Mouse (Mus musculus): ENCODE results near the gene Dcdc2c. TPM values are rescaled to one million over a fixed set of nuclear protein-coding genes. Genes with fewer than 3 reads are reported as not detected.

The Dcdc2c gene
- polyA plus RNA-seq, 1 experiment from 2014 or later, result 0.07 TPM

- Histone ChIP-seq H3K27me3 (ENCODE audit: insufficient read depth, low read length) (no peaks in the 10 kb centered on the region), H3K9me3 (ENCODE audit: low read length) (no peaks in the 10 kb centered on the region), H3K4me1 (ENCODE audit: insufficient read depth) (no peaks in the 10 kb centered on the region), H3K36me3 (replicated peaks; ENCODE audit: insufficient read depth, low read length) (no peaks in the 10 kb centered on the region), H3K27ac (ENCODE audit: low read depth) (no peak overlapping the region), H3K9ac (replicated peaks) (no peak overlapping the region), H3K4me3 (ENCODE audit: low read depth, low read length) (no peak overlapping the region), H3K4me2 (ENCODE audit: low read depth, low read length) (no peak overlapping the region)
- 64% methylated on average over 5 of the region's 5 CpGs for WGBS (ENCODE audit: insufficient replicate concordance)
- DNase-seq (no peak), ATAC-seq (no peak)
- TF ChIP-seq EP300 (IDR thresholded peaks at IDR 0.05; ENCODE audit: low read depth), result no peak
- no peak for TF ChIP-seq CTCF (IDR thresholded peaks at IDR 0.05; ENCODE audit: low read depth)
Observed at GRCm38 (mm10) chr12:28401372-28401771, 150.8 kb downstream of the Dcdc2c start.

DNA sequence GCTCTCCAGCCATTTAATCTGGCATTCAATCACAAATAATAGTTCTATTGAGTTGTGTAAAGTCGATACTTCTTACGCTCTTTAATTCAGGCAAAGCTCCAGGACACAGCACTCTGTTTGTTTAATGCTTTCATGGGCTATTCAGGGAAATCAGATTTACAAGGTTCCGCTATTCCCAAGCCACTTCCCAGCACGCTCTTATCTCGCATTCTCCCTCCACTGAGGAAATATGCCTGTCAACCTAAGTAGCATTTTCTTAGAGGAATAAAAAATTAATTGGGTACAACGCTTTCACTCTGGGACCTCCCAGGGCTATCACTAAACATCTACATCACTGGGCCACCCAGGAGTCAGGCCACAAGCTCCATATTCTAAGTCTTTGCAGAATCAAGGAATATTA lies 160.1 kb downstream of the Dcdc2c start:
- no peak for DNase-seq
- H3K4me3 ChIP-seq (ENCODE audit: low read depth, low read length), result no peak overlapping the region
- WGBS (ENCODE audit: insufficient replicate concordance), result 68% methylated on average over 6 of the region's 6 CpGs

More for the DNA sequence above, 160.1 kb downstream of the Dcdc2c start:
- no peaks in the 10 kb centered on the region for H3K27me3 ChIP-seq (ENCODE audit: insufficient read depth, low read length)
- H3K9ac ChIP-seq (replicated peaks), result no peak overlapping the region
- H3K27ac ChIP-seq (ENCODE audit: low read depth), result no peak overlapping the region
- no peaks in the 10 kb centered on the region; the same call in 1 of the 2 replicates for H3K9me3 ChIP-seq (ENCODE audit: low read length)
- no peaks in the 10 kb centered on the region for H3K4me1 ChIP-seq (ENCODE audit: insufficient read depth)
- no peaks in the 10 kb centered on the region for H3K36me3 ChIP-seq (replicated peaks; ENCODE audit: insufficient read depth, low read length)
- ATAC-seq, result no peak
- TF ChIP-seq CTCF (IDR thresholded peaks at IDR 0.05; ENCODE audit: low read depth), result no peak
- TF ChIP-seq EP300 (IDR thresholded peaks at IDR 0.05; ENCODE audit: low read depth), result no peak
- H3K4me2 ChIP-seq (ENCODE audit: low read depth, low read length), result no peak overlapping the region

Other genes with a start within 250 kb of the Dcdc2c start
- not detected in 2 replicates for gene Allc, start 30.1 kb upstream of the Dcdc2c start, polyA plus RNA-seq (2015; fragmentation: Nextera tagmentation; extraction: Ambion mirVana)
- 37.9 and 41.0 TPM in 2 replicates for gene Colec11, start 71.0 kb upstream of the Dcdc2c start, polyA plus RNA-seq (2015; fragmentation: Nextera tagmentation; extraction: Ambion mirVana)
- 493 and 504 TPM in 2 replicates for gene Rps7, start 83.6 kb upstream of the Dcdc2c start, polyA plus RNA-seq (2015; fragmentation: Nextera tagmentation; extraction: Ambion mirVana)
- gene Rnaseh1, start 97.2 kb upstream of the Dcdc2c start, polyA plus RNA-seq (2015; fragmentation: Nextera tagmentation; extraction: Ambion mirVana), result 9.6 and 10.4 TPM in 2 replicates
- 91.6 and 104 TPM in 2 replicates for gene Adi1, start 122.8 kb upstream of the Dcdc2c start, polyA plus RNA-seq (2015; fragmentation: Nextera tagmentation; extraction: Ambion mirVana)
- 10.6 and 11.2 TPM in 2 replicates for gene Trappc12, start 198.1 kb upstream of the Dcdc2c start, polyA plus RNA-seq (2015; fragmentation: Nextera tagmentation; extraction: Ambion mirVana)
- gene Eipr1, start 199.4 kb upstream of the Dcdc2c start, polyA plus RNA-seq (2015; fragmentation: Nextera tagmentation; extraction: Ambion mirVana), result 15.5 and 16.7 TPM in 2 replicates